Mouse (Mus musculus): Measurements from ENCODE around the gene Lrrc75b. TPM values are rescaled to one million over a fixed set of nuclear protein-coding genes. Genes with fewer than 3 reads are reported as not detected.
"Not testable (repeated sequence)": the region's sequence is repeated elsewhere in the genome, so short reads cannot be mapped to it uniquely, and the experiment has no call there.

Gene Lrrc75b
- polyA plus RNA-seq, 1 experiment from 2014 or later = 6.3 TPM

DNA sequence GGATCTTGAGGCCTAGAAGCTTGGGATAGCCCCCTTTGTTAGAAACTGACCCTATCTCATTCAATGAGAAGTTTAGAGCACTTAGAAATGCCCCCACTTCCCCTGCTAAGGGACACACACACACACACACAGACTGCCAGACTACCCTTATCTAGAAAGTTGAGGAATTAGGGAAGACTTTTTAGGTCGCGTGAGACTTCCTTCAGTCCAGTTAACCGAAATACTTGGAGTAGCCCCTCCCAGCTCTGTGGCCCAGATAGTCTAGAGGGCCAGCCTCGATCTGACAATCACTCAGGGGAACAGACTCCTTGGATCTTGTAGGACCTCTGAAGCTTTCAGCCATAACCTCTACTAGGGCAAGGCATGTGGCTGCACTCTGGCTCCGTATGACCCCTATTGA lies 7.9 kb upstream of the Lrrc75b start:
- H3K4me2 ChIP-seq (replicated peaks) = no peak overlapping the region
- H3K4me1 ChIP-seq = 0 out of 2 replicates have a peak, but pooled peaks cover 4% of the 10 kb centered on the region
- H3K36me3 ChIP-seq = no peaks in the 10 kb centered on the region
- no peak overlapping the region for H3K9ac ChIP-seq
- ATAC-seq (ENCODE audit: insufficient number of reproducible peaks, low FRiP score, low TSS enrichment, low read depth) = no peak
- no peaks in the 10 kb centered on the region for H3K9me3 ChIP-seq (replicated peaks)
- H3K4me3 ChIP-seq (replicated peaks) = no peak overlapping the region
- WGBS = 47% methylated on average over 5 of the region's 5 CpGs
- H3K27ac ChIP-seq (replicated peaks) = no peak overlapping the region
- H3K27me3 ChIP-seq = no peaks in the 10 kb centered on the region

- H3K27ac ChIP-seq (replicated peaks); H3K4me3 ChIP-seq (replicated peaks); H3K9me3 ChIP-seq (replicated peaks); ATAC-seq (ENCODE audit: insufficient number of reproducible peaks, low FRiP score, low TSS enrichment, low read depth); H3K36me3 ChIP-seq; H3K27me3 ChIP-seq; H3K9ac ChIP-seq; H3K4me1 ChIP-seq; H3K4me2 ChIP-seq (replicated peaks): not testable (repeated sequence)
- WGBS = 73% methylated on average over 2 of the region's 2 CpGs
Observed at GRCm38 (mm10) chr10:75566765-75567164, 6.6 kb upstream of the Lrrc75b start.

GRCm38 (mm10) chr10:75566321-75566720 lies 6.2 kb upstream of the Lrrc75b start:
- ATAC-seq (ENCODE audit: insufficient number of reproducible peaks, low FRiP score, low TSS enrichment, low read depth) = no peak
- WGBS = 76% methylated on average over 5 of the region's 5 CpGs
- no peaks in the 10 kb centered on the region for H3K36me3 ChIP-seq
- H3K9ac ChIP-seq = no peak overlapping the region
- H3K27ac ChIP-seq (replicated peaks) = no peak overlapping the region
- no peaks in the 10 kb centered on the region for H3K4me1 ChIP-seq
- H3K27me3 ChIP-seq = peaks cover 9% of the 10 kb centered on the region; the same call in 1 of the 2 replicates
- H3K4me3 ChIP-seq (replicated peaks) = no peak overlapping the region
- H3K4me2 ChIP-seq (replicated peaks) = no peak overlapping the region
- H3K9me3 ChIP-seq (replicated peaks) = no peaks in the 10 kb centered on the region

DNA sequence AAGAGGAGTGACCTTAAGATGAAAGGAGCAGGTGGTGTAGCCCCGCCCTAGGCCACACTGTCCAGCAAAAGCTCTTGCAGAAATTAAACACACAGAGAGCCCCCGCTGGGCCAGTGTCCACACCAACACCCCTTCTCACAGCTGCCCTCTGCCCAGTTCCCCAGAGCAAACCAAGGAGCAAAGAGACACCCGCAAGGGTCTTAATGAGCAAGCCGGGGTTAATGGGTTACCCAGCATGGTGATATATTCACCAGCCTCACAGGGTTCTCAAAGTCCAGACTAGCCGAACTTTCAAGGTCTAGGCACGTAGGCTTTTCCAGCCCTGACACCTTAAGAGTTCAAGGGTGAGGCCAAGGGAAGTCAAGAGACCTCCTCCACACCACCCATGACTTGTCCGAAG lies 5.8 kb upstream of the Lrrc75b start:
- Histone ChIP-seq H3K27ac (replicated peaks) (no peak overlapping the region), H3K4me3 (replicated peaks) (no peak overlapping the region), H3K27me3 (peaks cover 13% of the 10 kb centered on the region; the same call in 1 of the 2 replicates), H3K4me2 (replicated peaks) (no peak overlapping the region), H3K9me3 (replicated peaks) (no peaks in the 10 kb centered on the region), H3K4me1 (peaks cover under 1% of the 10 kb centered on the region; the same call in 1 of the 2 replicates), H3K9ac (no peak overlapping the region), H3K36me3 (no peaks in the 10 kb centered on the region)
- WGBS = 80% methylated on average over 7 of the region's 7 CpGs
- peak; percentile 30; the same call in 1 of the 2 replicates for ATAC-seq (ENCODE audit: insufficient number of reproducible peaks, low FRiP score, low TSS enrichment, low read depth)

- Histone ChIP-seq H3K4me1 (peaks cover 5% of the 10 kb centered on the region), H3K4me2 (replicated peaks) (no peak overlapping the region), H3K36me3 (no peaks in the 10 kb centered on the region), H3K27me3 (peaks cover 17% of the 10 kb centered on the region), H3K9ac (no peak overlapping the region), H3K27ac (replicated peaks) (no peak overlapping the region), H3K4me3 (replicated peaks) (no peak overlapping the region), H3K9me3 (replicated peaks) (no peaks in the 10 kb centered on the region)
- no peak for ATAC-seq (ENCODE audit: insufficient number of reproducible peaks, low FRiP score, low TSS enrichment, low read depth)
- WGBS = 57% methylated on average over 6 of the region's 6 CpGs
Observed at GRCm38 (mm10) chr10:75565436-75565835, 5.3 kb upstream of the Lrrc75b start.

DNA sequence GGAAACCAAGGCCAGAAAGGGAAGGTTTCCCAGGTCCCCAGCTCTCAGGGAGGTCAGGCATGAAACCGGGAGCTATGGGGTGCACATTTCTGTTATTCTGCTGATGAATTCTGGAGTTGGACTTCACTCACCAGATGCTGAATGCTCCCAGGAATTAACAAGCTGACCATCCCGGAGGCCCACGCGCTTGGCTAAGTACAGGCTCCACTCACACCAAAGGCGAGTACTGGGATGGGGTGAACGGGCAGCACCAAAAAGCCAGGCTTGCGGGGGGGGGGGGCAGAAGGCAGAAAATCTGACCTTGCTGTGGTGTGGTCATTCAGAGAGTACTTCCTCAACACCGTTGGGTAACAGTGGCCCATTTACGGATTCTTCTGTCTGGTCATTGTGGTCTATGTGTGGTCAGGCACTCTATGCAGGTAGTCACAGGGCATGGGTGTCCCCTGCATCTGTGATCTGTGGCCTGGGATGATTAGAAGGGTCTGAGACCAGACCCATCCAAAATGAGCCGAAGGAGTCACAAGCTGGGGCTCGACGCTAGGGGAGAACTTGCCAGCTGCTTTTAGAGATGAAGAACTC lies 4.6 kb upstream of the Lrrc75b start:
- Histone ChIP-seq H3K36me3 (no peaks in the 10 kb centered on the region), H3K4me1 (peaks cover 12% of the 10 kb centered on the region), H3K4me3 (replicated peaks) (no peak overlapping the region), H3K9ac (no peak overlapping the region), H3K27ac (replicated peaks) (no peak overlapping the region), H3K4me2 (replicated peaks) (no peak overlapping the region), H3K27me3 (peaks cover 22% of the 10 kb centered on the region), H3K9me3 (replicated peaks) (no peaks in the 10 kb centered on the region)
- ATAC-seq (ENCODE audit: insufficient number of reproducible peaks, low FRiP score, low TSS enrichment, low read depth) = no peak
- 79% methylated on average over 12 of the region's 12 CpGs for WGBS

GRCm38 (mm10) chr10:75562596-75562995 lies 2.5 kb upstream of the Lrrc75b start:
- H3K36me3 ChIP-seq = no peaks in the 10 kb centered on the region
- H3K4me1 ChIP-seq = peaks cover 28% of the 10 kb centered on the region
- peaks cover 23% of the 10 kb centered on the region for H3K27me3 ChIP-seq
- no peak overlapping the region for H3K4me2 ChIP-seq (replicated peaks)
- WGBS = 81% methylated on average over 8 of the region's 8 CpGs
- H3K9ac ChIP-seq = no peak overlapping the region
- H3K27ac ChIP-seq (replicated peaks) = no peak overlapping the region
- H3K4me3 ChIP-seq (replicated peaks) = no peak overlapping the region
- H3K9me3 ChIP-seq (replicated peaks) = no peaks in the 10 kb centered on the region
- no peak for ATAC-seq (ENCODE audit: insufficient number of reproducible peaks, low FRiP score, low TSS enrichment, low read depth)

- Histone ChIP-seq H3K27me3 (peaks cover 23% of the 10 kb centered on the region), H3K9ac (no peak within 1 kb of the TSS), H3K36me3 (no peaks in the 10 kb centered on the region), H3K4me1 (peaks cover 38% of the 10 kb centered on the region), H3K27ac (replicated peaks) (peak within 1 kb of the TSS; percentile 48; the same call in 1 of the 2 replicates), H3K4me2 (replicated peaks) (peak within 1 kb of the TSS; percentile 99), H3K4me3 (replicated peaks) (peak within 1 kb of the TSS; percentile 62), H3K9me3 (replicated peaks) (no peaks in the 10 kb centered on the region)
- 56% methylated on average over 10 of the region's 10 CpGs for WGBS
- no peak for ATAC-seq (ENCODE audit: insufficient number of reproducible peaks, low FRiP score, low TSS enrichment, low read depth)
Observed at GRCm38 (mm10) chr10:75561071-75561654, 1.0 kb upstream of the Lrrc75b start, which contains the start of gene Ggt1. Gene Ggt1 (plus strand): TSS chr10:75561604.

DNA sequence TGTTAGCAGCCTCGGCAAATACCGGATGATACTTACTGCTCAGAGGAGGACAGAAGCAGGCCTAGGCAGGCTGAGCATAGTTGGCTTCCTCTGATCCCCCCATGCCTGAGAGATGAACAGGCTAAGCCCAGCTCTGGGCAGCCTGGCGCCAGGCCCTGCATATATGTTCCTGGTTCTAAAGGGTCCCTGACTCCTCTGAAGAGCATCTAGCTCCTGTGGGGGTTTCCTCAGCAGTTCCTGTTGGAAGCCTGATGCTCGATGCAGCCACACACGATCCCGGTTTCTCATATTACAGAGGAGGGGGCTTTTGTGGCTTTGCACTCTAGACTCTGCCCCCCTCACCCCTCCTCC lies 394 bp upstream of the Lrrc75b start:
- WGBS = 7% methylated on average over 6 of the region's 6 CpGs
- peaks cover 23% of the 10 kb centered on the region for H3K27me3 ChIP-seq
- H3K4me3 ChIP-seq (replicated peaks) = peak overlapping the region; percentile 62
- H3K36me3 ChIP-seq = no peaks in the 10 kb centered on the region
- H3K4me1 ChIP-seq = peaks cover 44% of the 10 kb centered on the region
- peak overlapping the region; percentile 48; the same call in 1 of the 2 replicates for H3K27ac ChIP-seq (replicated peaks)
- H3K4me2 ChIP-seq (replicated peaks) = peak overlapping the region; percentile 99
- H3K9ac ChIP-seq = no peak overlapping the region
- no peak; the same call in 1 of the 2 replicates for ATAC-seq (ENCODE audit: insufficient number of reproducible peaks, low FRiP score, low TSS enrichment, low read depth)
- no peaks in the 10 kb centered on the region for H3K9me3 ChIP-seq (replicated peaks)

- H3K27me3 ChIP-seq = peaks cover 23% of the 10 kb centered on the region
- no peaks in the 10 kb centered on the region for H3K36me3 ChIP-seq
- H3K4me1 ChIP-seq = peaks cover 44% of the 10 kb centered on the region
- H3K4me2 ChIP-seq (replicated peaks) = peak overlapping the region; percentile 99
- H3K9ac ChIP-seq = 0 out of 2 replicates have a peak overlapping the region, but pooled peaks have one; percentile 63
- 4% methylated on average over 14 of the region's 14 CpGs for WGBS
- H3K9me3 ChIP-seq (replicated peaks) = no peaks in the 10 kb centered on the region
- H3K27ac ChIP-seq (replicated peaks) = peak overlapping the region; percentile 58; the same call in 1 of the 2 replicates
- H3K4me3 ChIP-seq (replicated peaks) = peak overlapping the region; percentile 62
- no peak for ATAC-seq (ENCODE audit: insufficient number of reproducible peaks, low FRiP score, low TSS enrichment, low read depth)
Observed at GRCm38 (mm10) chr10:75559041-75559675, 972 bp downstream of the Lrrc75b start.

GRCm38 (mm10) chr10:75558515-75558914 lies 1.6 kb downstream of the Lrrc75b start:
- Histone ChIP-seq H3K9ac (no peak overlapping the region), H3K4me1 (peaks cover 44% of the 10 kb centered on the region), H3K27me3 (peaks cover 23% of the 10 kb centered on the region), H3K9me3 (replicated peaks) (no peaks in the 10 kb centered on the region), H3K27ac (replicated peaks) (no peak overlapping the region), H3K36me3 (no peaks in the 10 kb centered on the region), H3K4me2 (replicated peaks) (peak overlapping the region; percentile 99; the same call in 1 of the 2 replicates), H3K4me3 (replicated peaks) (peak overlapping the region; percentile 62)
- WGBS = 40% methylated on average over 3 of the region's 3 CpGs
- ATAC-seq (ENCODE audit: insufficient number of reproducible peaks, low FRiP score, low TSS enrichment, low read depth) = peak; percentile 27; the same call in 1 of the 2 replicates

Measured in embryonic facial prominence, embryonic 15.5 days (tissue).